ENCODE assay signal across 18 mouse cellular contexts in the genomic region with DNA sequence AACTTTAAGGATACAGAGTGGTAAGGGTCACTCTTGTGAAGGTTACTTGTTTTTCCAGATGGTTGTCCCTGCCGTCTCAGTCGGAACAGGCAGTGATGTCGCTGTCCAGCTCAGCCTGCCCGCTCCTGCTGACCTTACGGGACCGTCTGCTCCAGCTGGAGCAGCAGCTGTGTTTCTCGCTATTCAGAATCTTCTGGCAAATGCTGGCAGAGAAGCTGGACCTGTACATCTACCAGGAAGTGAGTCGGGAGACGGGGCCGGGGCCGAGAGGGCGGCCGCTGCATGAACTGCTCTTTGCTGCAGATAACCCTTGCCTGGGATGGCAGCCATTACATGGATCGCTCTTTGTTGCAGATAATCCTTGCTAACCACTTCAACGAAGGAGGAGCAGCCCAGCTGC. TPM values are rescaled to one million over a fixed set of nuclear protein-coding genes. Genes with fewer than 3 reads are reported as not detected.
DNase-seq lines count a peak whose midpoint lies in the region; ATAC-seq lines count a peak whose summit lies in the region.
"Had no signal": no experiment of that assay in that cellular context is flagged by ENCODE, and none has a peak within 500 bp of the region (broad histone marks: within the 10 kb centered on the region; RNA-seq: fewer than 3 reads in every experiment).

No protein-coding gene starts in this region.

- DNase-seq in heart, postnatal 10 days, result peak; percentile 19 to 30
- DNase-seq in kidney, postnatal 10 days, result peak; percentile 16
- DNase-seq in kidney, adult 18-20 months, result no peak
- peak; percentile 52 for DNase-seq in layer of hippocampus, adult 9-11 months
- no peak for DNase-seq in layer of hippocampus, postnatal 10 days (ENCODE audit: low spot score in 2 of 2)
- no peak for DNase-seq in forebrain, embryonic 14.5 days (ENCODE audit: low spot score)
- DNase-seq: adrenal gland, adult 2 months; adrenal gland, postnatal 25 days; cerebellum, adult 2 months; embryo, embryonic 11 days; gastrocnemius, postnatal 36 days; kidney, adult 11 months had no signal

- no peak overlapping the region for H3K9ac ChIP-seq in heart, embryonic 12.5 days
- H3K9ac ChIP-seq in forebrain, embryonic 14.5 days (ENCODE audit: low read length), result no peak overlapping the region
- H3K9ac ChIP-seq: embryonic facial prominence, embryonic 15.5 days; forebrain, embryonic 15.5 days; hindbrain, embryonic 15.5 days had no signal

- no peak overlapping the region for H3K4me3 ChIP-seq in heart, embryonic 12.5 days
- no peak overlapping the region for H3K4me3 ChIP-seq in forebrain, embryonic 14.5 days (ENCODE audit: low read depth, low read length)
- H3K4me3 ChIP-seq: embryonic facial prominence, embryonic 15.5 days; erythroblast, embryonic 14.5 days; forebrain, embryonic 10.5 days; forebrain, embryonic 15.5 days; hindbrain, embryonic 15.5 days had no signal

- peaks cover 82% of the 10 kb centered on the region for H3K36me3 ChIP-seq in heart, embryonic 12.5 days
- H3K36me3 ChIP-seq in forebrain, embryonic 14.5 days (ENCODE audit: control insufficient read depth, insufficient read depth, low read length), result peaks cover 68% of the 10 kb centered on the region

- no peak overlapping the region for H3K4me2 ChIP-seq in heart, embryonic 12.5 days
- H3K4me2 ChIP-seq in forebrain, embryonic 14.5 days (ENCODE audit: low read length), result no peak overlapping the region
- H3K4me2 ChIP-seq: embryonic facial prominence, embryonic 15.5 days; forebrain, embryonic 15.5 days; hindbrain, embryonic 15.5 days had no signal

- peaks cover 11% of the 10 kb centered on the region for H3K9me3 ChIP-seq in heart, embryonic 12.5 days (replicated peaks)
- no peaks in the 10 kb centered on the region for H3K9me3 ChIP-seq in forebrain, embryonic 14.5 days (replicated peaks; ENCODE audit: control insufficient read depth, low read length)
- H3K9me3 ChIP-seq: embryonic facial prominence, embryonic 15.5 days; forebrain, embryonic 15.5 days; hindbrain, embryonic 15.5 days had no signal

- 88% methylated on average over 15 of the region's 15 CpGs for WGBS in heart, embryonic 12.5 days
- 94% methylated on average over 15 of the region's 15 CpGs for WGBS in forebrain, embryonic 14.5 days

- ATAC-seq in heart, embryonic 12.5 days (ENCODE audit: insufficient number of reproducible peaks, low FRiP score), result no peak
- no peak for ATAC-seq in forebrain, embryonic 14.5 days
- ATAC-seq: forebrain, embryonic 15.5 days had no signal

- intact Hi-C loops in heart, postnatal 10 days (cut with DNase I), result no loop called here

- H3K4me1 ChIP-seq in heart, embryonic 12.5 days (replicated peaks), result no peaks in the 10 kb centered on the region
- H3K4me1 ChIP-seq in forebrain, embryonic 14.5 days (ENCODE audit: control insufficient read depth, insufficient read depth, low read length), result no peaks in the 10 kb centered on the region
- H3K4me1 ChIP-seq: embryonic facial prominence, embryonic 15.5 days; forebrain, embryonic 10.5 days; forebrain, embryonic 15.5 days; hindbrain, embryonic 15.5 days had no signal

- H3K27ac ChIP-seq in heart, embryonic 12.5 days (ENCODE audit: poor library complexity, severe bottlenecking), result no peak overlapping the region
- no peak overlapping the region for H3K27ac ChIP-seq in forebrain, embryonic 14.5 days (ENCODE audit: low read depth, low read length)
- H3K27ac ChIP-seq: embryonic facial prominence, embryonic 15.5 days; forebrain, embryonic 10.5 days; forebrain, embryonic 15.5 days; hindbrain, embryonic 15.5 days had no signal

- H3K27me3 ChIP-seq in heart, embryonic 12.5 days (replicated peaks), result no peaks in the 10 kb centered on the region
- H3K27me3 ChIP-seq in forebrain, embryonic 14.5 days (replicated peaks; ENCODE audit: control insufficient read depth, insufficient read depth, low read length), result no peaks in the 10 kb centered on the region
- H3K27me3 ChIP-seq: embryonic facial prominence, embryonic 15.5 days; forebrain, embryonic 15.5 days; hindbrain, embryonic 15.5 days had no signal

RNA-seq across cellular contexts. Expression of a gene that starts 27.3 kb away (rescaled TPM):
- total RNA-seq in heart, postnatal 10 days (2021), result 100 to 1,000 TPM; 108 to 109 TPM
- polyA plus RNA-seq in heart, embryonic 12.5 days (2016; fragmentation: Nextera tagmentation; extraction: Ambion mirVana), result 96.3 and 96.9 TPM in 2 replicates
- 10 to 100 TPM; 73.9 to 83.3 TPM for total RNA-seq in layer of hippocampus, postnatal 10 days (2021)
- polyA plus RNA-seq in forebrain, embryonic 14.5 days (2014; fragmentation: Nextera tagmentation; extraction: Ambion mirVana), result 95.2 and 120 TPM in 2 replicates

RNA-seq across cellular contexts. Expression of a gene that starts 29.2 kb away (rescaled TPM):
- total RNA-seq in heart, postnatal 10 days (2021), result 10 to 100 TPM; 17.1 to 17.4 TPM
- polyA plus RNA-seq in heart, embryonic 12.5 days (2016; fragmentation: Nextera tagmentation; extraction: Ambion mirVana), result 32.1 and 32.2 TPM in 2 replicates
- 10 to 100 TPM; 19.0 to 24.0 TPM for total RNA-seq in layer of hippocampus, postnatal 10 days (2021)
- polyA plus RNA-seq in forebrain, embryonic 14.5 days (2014; fragmentation: Nextera tagmentation; extraction: Ambion mirVana), result 18.0 and 21.0 TPM in 2 replicates

RNA-seq across cellular contexts. Expression of a gene that starts 33.2 kb away (rescaled TPM):
- 10 to 100 TPM; 12.2 to 13.8 TPM for total RNA-seq in heart, postnatal 10 days (2021)
- 27.3 and 28.9 TPM in 2 replicates for polyA plus RNA-seq in heart, embryonic 12.5 days (2016; fragmentation: Nextera tagmentation; extraction: Ambion mirVana)
- total RNA-seq in layer of hippocampus, postnatal 10 days (2021), result 10 to 100 TPM; 19.7 to 20.7 TPM
- 11.6 and 15.3 TPM in 2 replicates for polyA plus RNA-seq in forebrain, embryonic 14.5 days (2014; fragmentation: Nextera tagmentation; extraction: Ambion mirVana)

Comparison
In these comparisons a context has a peak if more than half of its experiments do, and no peak if none do; other contexts are left out.
1. DNase-seq: peak in heart, postnatal 10 days (2 of 2), kidney, postnatal 10 days (single experiment) and layer of hippocampus, adult 9-11 months (single experiment); none in kidney, adult 18-20 months (single experiment), layer of hippocampus, postnatal 10 days (0 of 2) and forebrain, embryonic 14.5 days (single experiment).